Mouse (Mus musculus) intestine, embryonic 14.5 days (tissue): ENCODE data around the gene Kat2b. TPM values are rescaled to one million over a fixed set of nuclear protein-coding genes. Genes with fewer than 3 reads are reported as not detected.
"Not testable (repeated sequence)": the region's sequence is repeated elsewhere in the genome, so short reads cannot be mapped to it uniquely, and the experiment has no call there.

Experiments
- ATAC-seq: fragments of 200-750 bp; cut with Nextera tagmentation; replicated peaks from 2 replicates; pipeline ENCODE4 v1.8.0; 2017; ENCODE audit warnings: low read depth, moderate number of reproducible peaks, moderate TSS enrichment, moderate library complexity; ENCODE audit not compliant: low FRiP score, low TSS enrichment
- DNase-seq: peaks from one replicate; pipeline ENCODE4 v3.0.0-alpha.2; 2018; ENCODE audit warnings: low spot score
- H3K27ac ChIP-seq: fragments of 300-500 bp; sonication (generic); 2 replicates; pipeline ENCODE4 v1.5.1; 2014; ENCODE audit warnings: low read depth, mild to moderate bottlenecking, control low read depth
- H3K27me3 ChIP-seq: fragments of 300-500 bp; sonication (generic); replicated peaks from 2 replicates; pipeline ENCODE4 v1.6.1; 2014; ENCODE audit warnings: low read length, control low read depth; ENCODE audit not compliant: control insufficient read depth, insufficient read depth
- H3K36me3 ChIP-seq: fragments of 300-500 bp; sonication (generic); 2 replicates; pipeline ENCODE4 v1.6.1; 2014; ENCODE audit warnings: low read length, control low read depth; ENCODE audit not compliant: control insufficient read depth, insufficient read depth
- H3K4me1 ChIP-seq: fragments of 300-500 bp; sonication (generic); replicated peaks from 2 replicates; pipeline ENCODE4 v1.6.1; 2014; ENCODE audit warnings: low read length, control low read depth, mixed read lengths; ENCODE audit not compliant: control insufficient read depth, insufficient read depth
- H3K4me2 ChIP-seq: fragments of 300-500 bp; sonication (generic); 2 replicates; pipeline ENCODE4 v1.6.1; 2014; ENCODE audit warnings: low read length
- H3K4me3 ChIP-seq: fragments of 300-500 bp; sonication (generic); 2 replicates; pipeline ENCODE4 v1.5.1; 2014; ENCODE audit warnings: low read depth, low read length, control low read depth, mixed read lengths
- H3K9ac ChIP-seq: fragments of 300-500 bp; sonication (generic); 2 replicates; pipeline ENCODE4 v1.6.1; 2014; ENCODE audit warnings: mild to moderate bottlenecking, low read length
- H3K9me3 ChIP-seq: fragments of 300-500 bp; sonication (generic); 2 replicates; pipeline ENCODE4 v1.6.1; 2016; ENCODE audit warnings: low read length, control low read depth; ENCODE audit not compliant: control insufficient read depth
- WGBS: fragments of 180-500 bp; shearing (Covaris S2); extraction: QIAGEN DNeasy Blood & Tissue Kit; methylation state at CpG from one replicate; pipeline ENCODE4 v1.1.7; 2014; 5-methylcytosine and 5-hydroxymethylcytosine counted together
- polyA plus RNA-seq: library from polyadenylated mRNA; unstranded; fragments of >200 nt; fragmentation: Nextera tagmentation; extraction: Ambion mirVana; gene quantifications from 2 replicates; pipeline ENCODE4 v1.2.1, GENCODE M21; 2014

The Kat2b gene
- polyA plus RNA-seq, 1 experiment from 2014 or later = 7.3 TPM

- Histone ChIP-seq H3K27me3 (no peaks in the 10 kb centered on the region), H3K4me3 (peak overlapping the region; percentile 85), H3K9me3 (no peaks in the 10 kb centered on the region), H3K9ac (peak overlapping the region; percentile 87), H3K36me3 (no peaks in the 10 kb centered on the region), H3K4me2 (peak overlapping the region; percentile 95), H3K27ac (peak overlapping the region; percentile 90), H3K4me1 (peaks cover 29% of the 10 kb centered on the region)
- peak; percentile 68 for ATAC-seq
- peak; percentile 85 for DNase-seq
- under 1% methylated on average over 35 of the region's 51 CpGs for WGBS
These were observed 271 bp downstream of the Kat2b start for GRCm38 (mm10) chr17:53566919-53567345.

DNA sequence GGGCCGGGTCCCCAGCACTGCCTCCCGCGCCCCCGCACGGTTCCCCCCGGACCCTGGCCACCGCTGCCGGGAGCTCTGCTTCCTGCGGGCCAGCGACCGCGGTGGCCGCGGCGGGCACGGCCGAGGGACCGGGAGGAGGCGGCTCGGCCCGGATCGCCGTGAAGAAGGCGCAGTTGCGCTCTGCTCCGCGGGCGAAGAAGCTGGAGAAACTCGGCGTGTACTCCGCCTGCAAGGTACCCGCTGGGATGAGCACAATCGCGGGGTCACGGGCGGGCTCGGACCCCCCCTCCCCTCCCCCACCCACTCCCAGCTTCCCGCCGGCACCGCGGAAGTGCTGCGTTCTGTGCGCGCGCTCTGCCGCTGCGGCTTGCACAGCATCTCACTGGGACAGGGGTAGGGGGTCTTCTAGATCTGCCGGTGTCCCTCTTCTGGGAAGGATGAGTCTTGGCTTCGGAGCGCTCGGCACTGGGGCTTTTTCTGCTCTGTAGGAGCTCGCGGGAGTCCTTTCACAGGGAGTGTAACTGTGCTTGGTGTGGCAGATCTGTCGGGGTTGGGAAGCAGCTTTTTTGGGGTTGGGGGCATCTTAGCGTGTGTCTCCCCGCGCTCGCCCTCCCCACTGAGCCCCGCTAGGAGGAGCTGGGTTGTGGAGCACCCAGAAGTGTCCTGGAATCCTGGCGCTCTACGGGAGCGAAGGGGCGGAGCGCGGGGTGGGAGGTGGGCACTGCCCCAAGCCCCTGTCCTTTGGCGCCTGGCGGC lies 863 bp downstream of the Kat2b start:
- H3K4me1 ChIP-seq = peaks cover 29% of the 10 kb centered on the region
- under 1% methylated on average over 55 of the region's 67 CpGs for WGBS
- H3K36me3 ChIP-seq = no peaks in the 10 kb centered on the region
- H3K9me3 ChIP-seq = no peaks in the 10 kb centered on the region
- H3K27me3 ChIP-seq = no peaks in the 10 kb centered on the region
- H3K9ac ChIP-seq = peak overlapping the region; percentile 87
- H3K27ac ChIP-seq = peak overlapping the region; percentile 90
- H3K4me3 ChIP-seq = peak overlapping the region; percentile 85
- no peak for DNase-seq
- ATAC-seq = peak; percentile 54
- peak overlapping the region; percentile 95 for H3K4me2 ChIP-seq

DNA sequence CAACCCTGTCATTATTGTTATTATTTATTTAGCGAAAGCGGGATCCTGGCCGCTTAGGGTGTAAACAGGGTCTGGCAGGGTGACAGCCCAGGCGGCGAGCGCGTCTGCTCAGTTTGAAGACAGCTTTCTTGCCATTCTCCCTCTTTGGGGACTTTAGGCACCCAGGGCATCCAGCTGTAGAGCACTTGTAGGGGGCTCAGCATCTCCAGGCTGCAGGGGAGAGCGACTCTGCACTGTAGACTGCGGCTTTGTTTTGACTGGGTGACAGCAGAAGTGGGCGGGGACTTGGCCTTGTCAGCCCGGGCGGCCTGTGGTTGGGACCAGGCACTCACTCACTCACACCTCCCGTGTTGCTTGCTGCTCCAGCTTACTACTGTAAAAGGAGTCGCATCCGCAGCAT lies 1.5 kb downstream of the Kat2b start:
- Histone ChIP-seq H3K27ac (peak overlapping the region; percentile 90), H3K4me2 (peak overlapping the region; percentile 95), H3K9me3 (no peaks in the 10 kb centered on the region), H3K4me3 (peak overlapping the region; percentile 85), H3K4me1 (peaks cover 29% of the 10 kb centered on the region), H3K9ac (peak overlapping the region; percentile 87), H3K36me3 (no peaks in the 10 kb centered on the region), H3K27me3 (no peaks in the 10 kb centered on the region)
- WGBS = under 1% methylated on average over 15 of the region's 15 CpGs
- DNase-seq (peak; percentile 79), ATAC-seq (peak; percentile 68)

GRCm38 (mm10) chr17:53568734-53569386 lies 2.2 kb downstream of the Kat2b start:
- Histone ChIP-seq H3K4me1 (peaks cover 29% of the 10 kb centered on the region), H3K27me3 (no peaks in the 10 kb centered on the region), H3K9ac (peak overlapping the region; percentile 87; the same call in 1 of the 2 replicates), H3K36me3 (no peaks in the 10 kb centered on the region), H3K9me3 (no peaks in the 10 kb centered on the region), H3K27ac (peak overlapping the region; percentile 90; the same call in 1 of the 2 replicates), H3K4me3 (peak overlapping the region; percentile 85; the same call in 1 of the 2 replicates), H3K4me2 (peak overlapping the region; percentile 95)
- DNase-seq (no peak), ATAC-seq (no peak)
- 40% methylated on average over 8 of the region's 8 CpGs for WGBS

GRCm38 (mm10) chr17:53569829-53570228 lies 3.2 kb downstream of the Kat2b start:
- H3K36me3 ChIP-seq = no peaks in the 10 kb centered on the region
- ATAC-seq = no peak
- 28% methylated on average over 6 of the region's 6 CpGs for WGBS
- 0 out of 2 replicates have a peak overlapping the region, but pooled peaks have one; percentile 7 for H3K9ac ChIP-seq
- H3K9me3 ChIP-seq = no peaks in the 10 kb centered on the region
- H3K4me2 ChIP-seq = peak overlapping the region; percentile 40
- 0 out of 2 replicates have a peak overlapping the region, but pooled peaks have one; percentile 4 for H3K4me3 ChIP-seq
- peak; percentile 76 for DNase-seq
- H3K27ac ChIP-seq = peak overlapping the region; percentile 62
- H3K27me3 ChIP-seq = no peaks in the 10 kb centered on the region
- peaks cover 29% of the 10 kb centered on the region for H3K4me1 ChIP-seq

GRCm38 (mm10) chr17:53570361-53570875 lies 3.8 kb downstream of the Kat2b start:
- no peak overlapping the region for H3K9ac ChIP-seq
- H3K27me3 ChIP-seq = no peaks in the 10 kb centered on the region
- WGBS = 35% methylated on average over 10 of the region's 10 CpGs
- H3K36me3 ChIP-seq = no peaks in the 10 kb centered on the region
- peak overlapping the region; percentile 40; the same call in 1 of the 2 replicates for H3K4me2 ChIP-seq
- H3K27ac ChIP-seq = peak overlapping the region; percentile 62
- peaks cover 29% of the 10 kb centered on the region for H3K4me1 ChIP-seq
- no peak for ATAC-seq
- no peak overlapping the region for H3K4me3 ChIP-seq
- peak; percentile 62 for DNase-seq
- H3K9me3 ChIP-seq = no peaks in the 10 kb centered on the region

- ATAC-seq, H3K4me3 ChIP-seq, DNase-seq, H3K4me2 ChIP-seq, H3K27ac ChIP-seq, H3K36me3 ChIP-seq, H3K27me3 ChIP-seq, H3K9ac ChIP-seq, H3K9me3 ChIP-seq: not testable (repeated sequence)
- H3K4me1 ChIP-seq = peaks cover 28% of the 10 kb centered on the region
- 90% methylated on average over 5 of the region's 5 CpGs for WGBS
These were observed 4.3 kb downstream of the Kat2b start for GRCm38 (mm10) chr17:53570932-53571331.

- Histone ChIP-seq H3K9ac (no peak overlapping the region), H3K4me3 (no peak overlapping the region), H3K27me3 (no peaks in the 10 kb centered on the region), H3K4me2 (no peak overlapping the region), H3K27ac (no peak overlapping the region), H3K4me1 (peaks cover 24% of the 10 kb centered on the region), H3K36me3 (no peaks in the 10 kb centered on the region), H3K9me3 (no peaks in the 10 kb centered on the region)
- WGBS = 58% methylated on average over 4 of the region's 4 CpGs
- DNase-seq = no peak
- ATAC-seq = no peak
These were observed 6.4 kb downstream of the Kat2b start for GRCm38 (mm10) chr17:53573019-53573556.
